Mouse (Mus musculus) bone marrow, adult 2 months (tissue): ENCODE measurements at regions not wholly inside any gene's neighbourhood (a gene's known extent, or its start where the extent isn't known, plus 50 kb on each side); places are given as distances from the start of the nearest gene placed in this dataset.

Experiments
- H3K27ac ChIP-seq: fragments of 200-500 bp; 2 replicates; pipeline ENCODE4 v1.5.1; 2012; ENCODE audit warnings: low read depth, mild to moderate bottlenecking, control low read depth, inconsistent platforms, low read length; ENCODE audit not compliant: control insufficient read depth, poor library complexity, insufficient read depth
- H3K4me1 ChIP-seq: fragments of 200-500 bp; 2 replicates; pipeline ENCODE4 v1.6.1; 2011; ENCODE audit warnings: low read length; ENCODE audit not compliant: control insufficient read depth, insufficient read depth
- H3K4me3 ChIP-seq: fragments of 200-500 bp; replicated peaks from 2 replicates; pipeline ENCODE3; 2011; ENCODE audit warnings: mild to moderate bottlenecking, low read depth, low read length, control low read depth; ENCODE audit not compliant: control insufficient read depth
- CTCF ChIP-seq: fragments of 200-500 bp; IDR thresholded peaks from 2 replicates; pipeline ENCODE4 v1.5.1; 2011; ENCODE audit warnings: low read length, control low read depth; ENCODE audit not compliant: control insufficient read depth, insufficient read depth
- POLR2A ChIP-seq: fragments of 200-500 bp; IDR thresholded peaks from 2 replicates; pipeline ENCODE4 v1.6.1; 2011; ENCODE audit warnings: low read depth, mild to moderate bottlenecking, control low read depth, low read length, borderline replicate concordance; ENCODE audit not compliant: control insufficient read depth
- WGBS: fragments of 180-500 bp; shearing (Covaris S2); methylation state at CpG from one replicate; pipeline ENCODE4 v1.1.7; 2018; 5-methylcytosine and 5-hydroxymethylcytosine counted together

DNA sequence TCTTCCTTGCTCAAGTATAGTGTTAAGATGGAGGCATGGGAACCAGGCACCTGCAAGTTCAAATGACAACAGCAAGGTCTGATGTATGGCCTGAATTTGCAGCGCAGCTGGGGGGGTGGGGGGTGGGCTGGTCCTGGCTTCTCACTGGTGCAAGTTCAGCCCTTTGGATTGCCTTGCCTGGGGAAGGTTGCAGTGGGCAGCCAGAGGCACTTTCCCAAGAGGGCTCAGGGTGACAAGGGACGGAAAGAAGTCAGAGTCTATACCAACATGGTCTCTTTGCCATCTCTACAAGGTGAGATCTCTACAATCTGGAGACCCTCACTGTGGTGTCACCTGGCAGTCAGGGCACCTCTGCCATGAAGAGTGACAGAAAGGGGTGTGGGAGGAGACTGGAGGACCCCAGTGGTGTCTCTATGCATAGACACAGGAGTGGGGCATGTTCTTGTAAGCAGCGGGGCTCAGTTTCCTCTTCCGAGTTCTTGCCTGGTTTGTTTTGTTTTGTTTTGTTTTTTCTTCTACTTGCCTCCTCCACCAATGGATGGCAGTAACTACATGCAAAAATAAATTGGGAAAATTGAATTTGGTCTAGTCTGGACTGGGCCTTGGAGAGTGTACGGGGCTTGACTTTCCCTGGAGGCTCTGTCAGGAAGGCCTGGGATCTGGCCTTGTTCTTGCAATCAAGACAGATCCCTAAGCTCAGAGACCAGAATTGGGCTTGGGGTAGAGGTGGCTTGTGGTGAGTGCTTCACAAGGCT is 284.4 kb upstream of the Cnr1 start:
- H3K4me3 ChIP-seq = no peak overlapping the region
- 86% methylated on average over 5 of the region's 5 CpGs for WGBS

GRCm38 (mm10) chr4:33640576-33641255 is 283.7 kb upstream of the Cnr1 start:
- TF ChIP-seq POLR2A (no peak), CTCF (no peak)
- H3K4me1 ChIP-seq = no peaks in the 10 kb centered on the region; the same call in 1 of the 2 replicates
- H3K27ac ChIP-seq = no peak overlapping the region
- 80% methylated on average over 11 of the region's 11 CpGs for WGBS
- H3K4me3 ChIP-seq = no peak overlapping the region

More for the DNA sequence above, 284.4 kb upstream of the Cnr1 start:
- no peak for TF ChIP-seq CTCF
- TF ChIP-seq POLR2A = no peak
- Histone ChIP-seq H3K4me1 (no peaks in the 10 kb centered on the region; the same call in 1 of the 2 replicates), H3K27ac (no peak overlapping the region)

- WGBS = 84% methylated on average over 6 of the region's 6 CpGs
These were observed 282.5 kb upstream of the Cnr1 start for GRCm38 (mm10) chr4:33641883-33642282.

DNA sequence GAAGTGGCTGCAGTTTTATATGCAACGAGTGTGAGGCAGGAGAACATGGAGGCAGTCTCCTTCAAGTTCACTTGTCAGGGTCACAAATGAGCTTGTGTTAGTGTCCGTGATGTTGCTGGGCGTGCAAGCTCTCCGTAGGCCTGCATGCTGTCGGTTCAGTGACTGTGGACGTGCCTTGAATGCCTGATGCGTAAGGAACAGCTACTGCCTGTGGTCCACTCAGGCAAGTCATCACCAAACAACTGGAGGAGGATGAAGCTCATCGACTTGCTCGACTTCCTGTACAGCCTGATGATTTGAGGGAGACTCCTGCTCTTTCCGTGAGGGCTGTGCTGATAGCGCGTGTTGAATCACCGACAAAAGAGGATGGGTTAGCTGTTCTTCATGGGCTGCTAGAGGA is 281.9 kb upstream of the Cnr1 start:
- H3K4me3 ChIP-seq = no peak overlapping the region
- WGBS = 83% methylated on average over 13 of the region's 13 CpGs
- no peak for TF ChIP-seq CTCF
- TF ChIP-seq POLR2A = no peak
- H3K27ac ChIP-seq = no peak overlapping the region
- no peaks in the 10 kb centered on the region; the same call in 1 of the 2 replicates for H3K4me1 ChIP-seq

More at GRCm38 (mm10) chr4:33641883-33642282, 282.5 kb upstream of the Cnr1 start:
- H3K4me3 ChIP-seq = no peak overlapping the region
- no peak overlapping the region for H3K27ac ChIP-seq
- H3K4me1 ChIP-seq = no peaks in the 10 kb centered on the region; the same call in 1 of the 2 replicates
- no peak for TF ChIP-seq CTCF
- no peak for TF ChIP-seq POLR2A

- TF ChIP-seq CTCF (no peak), POLR2A (no peak)
- Histone ChIP-seq H3K4me3 (no peak overlapping the region), H3K27ac (no peak overlapping the region), H3K4me1 (no peaks in the 10 kb centered on the region; the same call in 1 of the 2 replicates)
- 79% methylated on average over 2 of the region's 2 CpGs for WGBS
These were observed 279.2 kb upstream of the Cnr1 start for GRCm38 (mm10) chr4:33645217-33645616.

DNA sequence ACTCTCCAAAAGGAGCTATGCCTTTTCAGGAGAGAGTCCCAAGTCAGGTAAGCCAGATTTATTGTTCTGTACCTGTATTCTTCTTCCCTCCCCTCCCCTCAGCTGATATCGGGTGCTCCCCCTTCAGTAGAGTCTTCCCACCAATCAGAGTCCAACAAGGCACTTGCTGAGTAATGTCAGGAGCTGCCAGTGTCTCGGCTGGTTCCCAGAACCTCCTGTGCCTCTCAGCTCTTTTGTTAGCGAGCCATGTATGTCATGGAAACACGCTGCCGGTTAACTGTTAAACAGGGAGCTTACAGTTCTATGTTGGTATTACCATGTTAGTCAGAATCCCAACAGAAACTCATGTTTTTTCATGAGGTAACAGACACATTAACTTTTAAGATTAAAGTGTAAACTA is 273.1 kb upstream of the Cnr1 start:
- Histone ChIP-seq H3K27ac (no peak overlapping the region), H3K4me1 (no peaks in the 10 kb centered on the region), H3K4me3 (no peak overlapping the region)
- WGBS = 76% methylated on average over 5 of the region's 5 CpGs
- TF ChIP-seq POLR2A (no peak), CTCF (no peak)

DNA sequence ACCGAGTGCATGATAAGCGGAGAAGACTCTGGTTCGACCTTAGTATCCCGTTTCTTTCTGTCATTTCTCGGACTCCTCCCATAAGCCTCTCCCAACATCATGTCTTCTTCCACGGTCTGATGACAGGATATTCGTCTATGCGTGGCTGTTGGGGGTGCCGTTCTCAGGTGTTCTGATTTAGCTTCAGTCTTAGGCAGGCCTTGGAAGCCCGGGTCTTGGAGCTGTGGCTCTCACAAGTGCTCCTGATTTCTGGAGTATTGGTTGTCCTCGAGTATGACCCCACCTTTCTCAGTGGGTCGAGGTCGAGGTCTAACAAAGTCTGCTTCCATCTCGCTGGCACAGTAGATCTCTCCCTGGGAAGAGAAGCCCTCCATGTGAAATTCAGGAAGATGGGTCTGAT is 264.6 kb upstream of the Cnr1 start:
- Histone ChIP-seq H3K4me1 (peaks cover 2% of the 10 kb centered on the region; the same call in 1 of the 2 replicates), H3K27ac (no peak overlapping the region), H3K4me3 (no peak overlapping the region)
- TF ChIP-seq POLR2A (no peak), CTCF (no peak)
- WGBS = 88% methylated on average over 14 of the region's 14 CpGs

GRCm38 (mm10) chr4:33660553-33660952 is 263.8 kb upstream of the Cnr1 start:
- WGBS = 79% methylated on average over 5 of the region's 5 CpGs

DNA sequence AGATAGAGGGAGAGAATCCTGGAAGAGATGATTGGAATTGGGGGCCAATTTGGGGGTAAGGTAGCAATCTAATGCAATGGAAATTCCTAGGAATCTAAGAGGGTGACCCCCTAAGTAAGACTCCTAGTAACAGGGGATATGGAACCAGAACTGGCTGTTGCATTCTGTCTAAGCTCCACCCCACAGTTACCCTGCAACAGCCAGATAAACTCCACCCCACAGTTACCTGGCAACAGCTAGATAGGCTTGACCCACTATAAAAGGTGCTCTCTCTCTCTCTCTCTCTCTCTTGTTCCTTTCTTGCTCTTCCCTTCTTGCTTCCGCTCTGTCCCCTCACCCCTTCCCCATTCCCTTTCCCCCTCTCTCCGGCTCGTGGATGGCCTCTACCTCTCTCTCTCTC is 262.5 kb upstream of the Cnr1 start:
- Histone ChIP-seq H3K27ac (no peak overlapping the region), H3K4me1 (peaks cover 2% of the 10 kb centered on the region; the same call in 1 of the 2 replicates), H3K4me3 (no peak overlapping the region)
- TF ChIP-seq POLR2A (no peak), CTCF (no peak)
- 78% methylated on average over 3 of the region's 3 CpGs for WGBS

More at GRCm38 (mm10) chr4:33660553-33660952, 263.8 kb upstream of the Cnr1 start:
- TF ChIP-seq POLR2A (no peak), CTCF (no peak)
- Histone ChIP-seq H3K27ac (no peak overlapping the region), H3K4me1 (peaks cover 2% of the 10 kb centered on the region; the same call in 1 of the 2 replicates), H3K4me3 (no peak overlapping the region)
